Mouse (Mus musculus): ENCODE measurements around the gene Slx4.
"Not testable (repeated sequence)": the region's sequence is repeated elsewhere in the genome, so short reads cannot be mapped to it uniquely, and the experiment has no call there.

Gene Slx4

DNA sequence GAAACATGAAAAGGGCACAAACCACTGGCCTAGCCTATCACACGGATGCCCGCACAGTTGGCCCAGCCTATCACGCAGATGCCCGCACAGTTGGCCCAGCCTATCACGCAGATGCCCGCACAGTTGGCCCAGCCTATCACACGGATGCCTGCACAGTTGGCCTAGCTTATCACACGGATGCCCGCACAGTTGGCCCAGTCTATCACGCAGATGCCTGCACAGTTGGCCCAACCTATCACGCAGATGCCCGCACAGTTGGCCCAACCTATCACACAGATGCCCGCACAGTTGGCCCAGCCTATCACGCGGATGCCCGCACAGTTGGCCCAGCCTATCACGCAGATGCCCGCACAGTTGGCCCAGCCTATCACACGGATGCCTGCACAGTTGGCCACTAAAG is 29.1 kb downstream of the Slx4 start:
- not testable (repeated sequence) for H3K27me3 ChIP-seq (ENCODE audit: control insufficient read depth, insufficient read depth, low read length, poor library complexity, severe bottlenecking); DNase-seq (ENCODE audit: low read depth, low spot score); H3K36me3 ChIP-seq (ENCODE audit: control insufficient read depth, insufficient read depth, low read length, poor library complexity, severe bottlenecking)

DNA sequence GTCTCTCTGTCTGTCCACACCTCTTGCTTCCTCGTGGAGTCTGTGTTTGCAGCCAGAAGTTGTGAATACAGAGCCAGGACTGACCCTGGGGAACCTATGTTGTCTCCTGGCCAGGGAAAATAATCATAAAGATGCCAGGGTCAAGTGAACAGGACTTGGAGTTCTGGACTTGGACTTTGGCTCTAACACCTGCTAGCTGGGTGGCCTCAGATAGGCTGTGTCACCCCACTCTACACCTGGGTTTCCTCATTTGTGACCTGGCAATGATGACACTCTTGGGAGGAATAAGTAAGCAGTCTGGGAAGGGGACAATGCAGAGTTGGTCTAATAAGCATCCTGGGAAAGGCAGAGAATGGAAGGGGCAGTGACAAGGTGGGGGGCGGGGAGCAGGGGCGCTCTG is 38.0 kb downstream of the Slx4 start:
- Histone ChIP-seq H3K36me3 (ENCODE audit: control insufficient read depth, insufficient read depth, low read length, poor library complexity, severe bottlenecking) (no peaks in the 10 kb centered on the region), H3K27me3 (ENCODE audit: control insufficient read depth, insufficient read depth, low read length, poor library complexity, severe bottlenecking) (no peaks in the 10 kb centered on the region)
- no peak for DNase-seq (ENCODE audit: low read depth, low spot score)

DNA sequence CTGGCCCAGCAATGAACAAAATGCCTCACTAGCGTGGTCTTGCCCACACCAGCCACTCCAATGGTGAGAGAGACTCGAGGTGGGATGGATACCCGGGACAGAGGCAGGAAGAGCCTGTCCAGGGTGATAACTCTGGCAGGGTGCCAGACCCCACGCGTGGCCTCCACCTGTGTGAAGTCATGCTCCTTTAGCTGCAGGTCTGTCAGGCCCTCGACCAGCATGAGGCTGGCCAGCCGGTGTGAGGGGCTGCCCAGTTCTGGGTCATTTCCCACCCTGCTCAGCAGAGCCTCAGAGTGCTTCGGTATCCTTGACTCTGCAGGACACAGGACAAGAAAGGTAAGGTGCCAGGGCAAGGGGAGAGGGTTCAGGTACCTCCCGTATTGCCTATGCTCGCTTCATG is 38.6 kb downstream of the Slx4 start:
- no peak for DNase-seq (ENCODE audit: low read depth, low spot score)
- Histone ChIP-seq H3K27me3 (ENCODE audit: control insufficient read depth, insufficient read depth, low read length, poor library complexity, severe bottlenecking) (no peaks in the 10 kb centered on the region), H3K36me3 (ENCODE audit: control insufficient read depth, insufficient read depth, low read length, poor library complexity, severe bottlenecking) (no peaks in the 10 kb centered on the region)

DNA sequence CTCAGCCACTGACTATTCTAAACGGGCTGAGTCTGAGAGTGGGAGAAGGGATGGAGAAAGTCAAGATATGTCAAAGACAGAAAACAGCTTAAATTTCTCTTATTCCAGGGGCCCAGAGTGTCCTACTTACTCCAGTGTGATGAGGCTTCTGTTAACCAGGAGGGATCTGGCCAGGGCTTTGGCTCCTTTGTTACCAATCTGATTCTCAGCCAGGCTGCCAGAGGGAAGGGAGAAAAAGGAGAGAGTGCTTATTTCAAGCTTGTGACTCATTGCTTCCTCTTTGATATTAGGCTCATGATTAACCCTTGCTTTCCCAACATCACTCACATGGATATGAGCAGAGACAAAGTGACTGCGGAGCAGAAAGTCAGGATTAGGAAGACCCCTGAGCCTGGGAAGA is 44.3 kb downstream of the Slx4 start:
- no peak for DNase-seq (ENCODE audit: low read depth, low spot score)
- Histone ChIP-seq H3K36me3 (ENCODE audit: control insufficient read depth, insufficient read depth, low read length, poor library complexity, severe bottlenecking) (0 out of 2 replicates have a peak, but pooled peaks cover 2% of the 10 kb centered on the region), H3K27me3 (ENCODE audit: control insufficient read depth, insufficient read depth, low read length, poor library complexity, severe bottlenecking) (no peaks in the 10 kb centered on the region)

DNA sequence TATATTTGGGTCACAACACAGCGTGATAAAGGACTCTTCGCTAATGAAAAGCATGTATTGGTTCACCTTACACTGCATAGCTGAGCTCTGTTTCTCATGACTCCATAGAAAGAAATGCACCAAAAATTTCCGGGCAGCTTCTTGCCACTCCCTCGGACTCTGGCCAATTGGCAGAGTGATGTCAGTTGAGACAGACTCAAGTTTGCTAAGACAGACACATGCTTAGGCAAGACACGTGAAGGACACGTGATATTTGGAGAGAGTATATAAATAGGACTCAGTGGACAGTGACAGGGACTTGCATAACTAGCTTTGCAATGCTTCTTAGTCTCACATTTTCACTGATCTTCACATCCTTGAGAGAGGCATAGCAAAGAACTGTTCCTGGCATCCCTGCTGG is 47.2 kb downstream of the Slx4 start:
- DNase-seq (ENCODE audit: low read depth, low spot score): no peak

DNA sequence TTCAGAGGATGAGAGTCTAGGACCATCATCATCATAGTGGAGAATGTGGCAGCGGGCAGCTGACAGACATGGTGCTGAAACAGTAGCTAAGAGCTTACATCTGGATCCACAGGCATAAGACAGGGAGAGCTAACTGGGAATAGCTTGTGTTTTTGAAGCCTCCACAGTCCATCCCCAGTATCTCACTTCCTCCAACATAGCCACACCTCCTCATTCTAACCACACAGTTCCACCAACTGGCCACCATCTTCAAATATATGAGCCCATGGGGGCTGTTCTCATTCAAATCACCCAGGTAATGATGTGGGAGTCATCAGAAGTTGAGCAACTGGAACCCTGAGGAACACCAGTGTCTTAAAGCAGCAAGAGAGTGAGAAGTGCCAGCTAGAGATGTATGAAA is 52.4 kb downstream of the Slx4 start:
- H3K27me3 ChIP-seq (ENCODE audit: control insufficient read depth, insufficient read depth, low read length, poor library complexity, severe bottlenecking): no peaks in the 10 kb centered on the region
- no peak for DNase-seq (ENCODE audit: low read depth, low spot score)

More for the DNA sequence above, 47.2 kb downstream of the Slx4 start:
- no peaks in the 10 kb centered on the region for H3K27me3 ChIP-seq (ENCODE audit: control insufficient read depth, insufficient read depth, low read length, poor library complexity, severe bottlenecking)
- 0 out of 2 replicates have a peak, but pooled peaks cover 2% of the 10 kb centered on the region for H3K36me3 ChIP-seq (ENCODE audit: control insufficient read depth, insufficient read depth, low read length, poor library complexity, severe bottlenecking)

DNA sequence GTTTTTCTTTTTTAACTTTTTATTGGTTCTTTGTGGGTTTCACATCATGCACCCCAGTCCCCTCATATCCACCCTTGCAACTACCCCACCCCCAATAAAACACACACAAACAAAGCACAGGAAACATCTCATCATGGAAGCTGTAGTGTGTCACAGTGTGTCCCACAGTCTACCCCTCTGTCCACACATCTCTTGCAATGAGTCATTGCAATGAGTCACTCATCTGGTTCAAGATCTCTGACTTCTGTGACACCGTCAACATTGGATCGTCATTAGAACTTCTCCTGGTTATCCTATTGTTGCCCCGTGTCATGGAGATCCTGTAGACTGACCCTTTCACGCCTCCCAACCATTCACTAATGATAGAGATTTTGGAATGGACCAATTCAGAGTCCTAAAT is 68.9 kb downstream of the Slx4 start:
- DNase-seq (ENCODE audit: low read depth, low spot score): no peak
- H3K36me3 ChIP-seq (ENCODE audit: control insufficient read depth, insufficient read depth, low read length, poor library complexity, severe bottlenecking): peaks cover 7% of the 10 kb centered on the region
- H3K27me3 ChIP-seq (ENCODE audit: control insufficient read depth, insufficient read depth, low read length, poor library complexity, severe bottlenecking): no peaks in the 10 kb centered on the region

More for the DNA sequence above, 52.4 kb downstream of the Slx4 start:
- H3K36me3 ChIP-seq (ENCODE audit: control insufficient read depth, insufficient read depth, low read length, poor library complexity, severe bottlenecking): no peaks in the 10 kb centered on the region

DNA sequence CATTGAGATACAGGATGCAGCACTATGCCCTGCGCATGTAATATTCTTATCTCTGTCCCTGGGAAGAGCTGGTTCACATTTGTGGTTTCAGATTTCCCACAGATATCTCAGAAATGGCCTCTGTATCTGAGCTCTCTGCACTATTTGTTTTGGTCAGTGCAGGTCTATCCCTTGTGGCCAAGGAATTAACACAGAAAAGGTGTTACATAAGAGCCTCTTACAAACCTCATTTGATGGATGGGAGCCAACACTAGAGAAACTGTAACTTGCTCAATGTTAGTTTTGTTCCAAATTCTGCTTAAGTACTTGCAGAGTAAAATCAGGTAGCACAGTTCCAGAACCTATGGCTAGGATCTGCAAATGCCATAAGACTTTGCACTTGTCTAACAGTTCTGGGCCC is 69.5 kb downstream of the Slx4 start:
- H3K27me3 ChIP-seq (ENCODE audit: control insufficient read depth, insufficient read depth, low read length, poor library complexity, severe bottlenecking): no peaks in the 10 kb centered on the region; the same call in 1 of the 2 replicates
- peaks cover 7% of the 10 kb centered on the region for H3K36me3 ChIP-seq (ENCODE audit: control insufficient read depth, insufficient read depth, low read length, poor library complexity, severe bottlenecking)
- no peak for DNase-seq (ENCODE audit: low read depth, low spot score)

DNA sequence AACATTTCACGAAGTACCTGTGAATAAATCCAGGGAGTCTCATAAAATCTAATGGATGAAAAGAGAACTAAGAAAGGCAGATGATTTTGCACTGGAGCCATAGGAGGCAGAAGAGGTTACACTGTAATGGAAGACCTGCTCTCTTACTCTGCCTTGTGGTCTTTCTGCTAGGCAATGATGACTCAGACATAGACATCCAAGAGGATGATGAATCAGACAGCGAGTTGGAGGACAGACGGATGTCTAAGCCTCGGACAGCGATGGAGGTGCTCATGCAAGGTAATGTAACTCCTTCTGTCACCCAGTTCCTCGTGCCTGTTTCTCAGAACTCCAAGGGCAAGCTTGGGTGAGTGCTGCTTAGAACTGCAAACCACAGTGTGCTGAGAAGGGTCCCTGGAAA is 70.0 kb downstream of the Slx4 start:
- H3K36me3 ChIP-seq (ENCODE audit: control insufficient read depth, insufficient read depth, low read length, poor library complexity, severe bottlenecking): peaks cover 5% of the 10 kb centered on the region
- DNase-seq (ENCODE audit: low read depth, low spot score): no peak
- no peaks in the 10 kb centered on the region; the same call in 1 of the 2 replicates for H3K27me3 ChIP-seq (ENCODE audit: control insufficient read depth, insufficient read depth, low read length, poor library complexity, severe bottlenecking)

DNA sequence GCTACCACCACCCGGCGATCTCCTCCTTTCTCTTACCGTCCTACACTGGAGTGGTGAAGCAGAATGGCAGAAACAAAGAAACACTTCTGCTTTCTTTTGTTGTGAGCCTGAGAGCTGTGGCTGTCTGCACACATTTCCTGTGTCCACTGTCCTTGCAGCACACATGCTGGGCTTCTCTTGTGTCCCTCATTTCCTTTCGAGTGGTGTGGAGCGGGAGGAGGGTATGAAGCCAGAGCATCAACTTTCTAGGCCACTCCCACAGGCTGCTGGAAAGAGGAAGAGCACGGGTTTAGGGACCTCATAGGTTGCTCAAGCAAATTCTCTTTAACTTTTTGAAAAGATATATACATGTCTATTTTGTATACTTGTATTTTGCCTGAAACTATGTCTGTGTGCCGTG is 74.4 kb downstream of the Slx4 start:
- Histone ChIP-seq H3K27me3 (ENCODE audit: control insufficient read depth, insufficient read depth, low read length, poor library complexity, severe bottlenecking) (no peaks in the 10 kb centered on the region; the same call in 1 of the 2 replicates), H3K36me3 (ENCODE audit: control insufficient read depth, insufficient read depth, low read length, poor library complexity, severe bottlenecking) (peaks cover 12% of the 10 kb centered on the region)
- DNase-seq (ENCODE audit: low read depth, low spot score): no peak
